Mouse (Mus musculus) spleen, embryonic (tissue): ENCODE results near the gene Nccrp1.
"Not testable (repeated sequence)": the region's sequence is repeated elsewhere in the genome, so short reads cannot be mapped to it uniquely, and the experiment has no call there.

ENCODE experiments used
- CTCF ChIA-PET: fragments of 350-600 bp; sonication (Branson Sonifier 250); formaldehyde crosslinking; loops from one replicate; lab custom pipeline; 2022; lab: Charles Lee

The Nccrp1 gene

DNA sequence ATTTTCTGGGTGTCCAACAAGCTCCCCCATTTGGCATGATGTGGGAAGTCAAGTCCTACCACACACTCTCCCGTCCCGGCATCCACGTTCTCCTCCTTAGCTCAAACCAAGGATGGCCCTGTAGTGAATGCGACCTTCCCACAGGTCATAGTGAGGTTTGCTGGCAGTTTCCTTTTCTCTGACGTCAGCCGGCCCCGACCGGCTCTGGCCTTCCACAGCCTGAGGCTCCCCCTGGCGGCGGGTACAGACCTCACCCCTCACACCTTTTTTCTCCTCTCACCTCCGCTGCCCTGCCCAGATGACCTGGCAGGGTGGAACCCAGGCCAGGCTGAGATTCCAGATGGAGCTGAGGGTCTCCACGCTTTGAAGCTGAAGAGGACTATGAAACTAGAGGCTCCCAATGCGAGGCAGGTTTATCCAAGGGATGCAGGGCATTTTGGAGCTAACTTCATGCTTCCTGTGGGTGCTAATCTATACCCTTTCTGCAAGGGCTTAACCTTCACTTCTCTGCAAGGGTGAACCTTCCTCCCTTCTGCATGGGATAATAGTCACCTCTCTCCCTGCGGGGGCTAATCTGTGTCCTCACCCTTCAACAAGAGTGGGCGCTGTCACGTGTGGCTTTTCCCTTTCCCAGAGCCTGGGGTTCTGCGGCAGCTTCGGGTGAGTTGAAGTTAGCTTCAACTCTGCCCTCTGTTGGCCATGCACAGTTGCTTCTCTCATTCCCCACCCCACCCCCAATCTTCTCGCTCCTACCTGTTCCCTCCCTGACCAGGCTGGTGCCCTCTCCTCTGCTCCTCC lies 18.9 kb downstream of the Nccrp1 start:
- CTCF ChIA-PET = interaction anchor here (0.7 to 0.8 kb wide), 4 partner anchors 15 to 88 kb away, joined by 3 to 5 read pairs (median 4); no protein-coding TSS in a partner anchor

DNA sequence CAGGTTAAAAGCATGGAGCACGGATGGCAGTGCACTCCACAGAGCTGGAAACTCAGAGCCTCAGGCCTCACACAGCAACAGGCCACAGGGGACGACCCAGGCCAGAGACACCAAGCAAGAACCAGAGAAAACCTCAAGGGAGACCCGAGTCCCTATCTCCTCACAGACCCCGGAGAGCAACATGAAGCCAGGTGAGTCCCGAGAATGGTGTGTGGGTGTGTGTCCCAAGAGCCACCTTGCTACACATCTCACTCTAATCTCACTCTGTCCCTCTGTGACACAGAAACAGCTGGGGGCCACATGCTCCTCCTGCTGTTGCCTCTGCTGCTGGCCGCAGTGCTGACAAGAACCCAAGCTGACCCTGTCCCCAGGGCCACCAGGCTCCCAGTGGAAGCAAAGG lies 24.5 kb downstream of the Nccrp1 start, which contains the start of gene Ifnl3:
Gene Ifnl3, plus strand, starts transcription at position 301 of the 400 bp plus-strand sequence.
- CTCF ChIA-PET = not testable (repeated sequence)

DNA sequence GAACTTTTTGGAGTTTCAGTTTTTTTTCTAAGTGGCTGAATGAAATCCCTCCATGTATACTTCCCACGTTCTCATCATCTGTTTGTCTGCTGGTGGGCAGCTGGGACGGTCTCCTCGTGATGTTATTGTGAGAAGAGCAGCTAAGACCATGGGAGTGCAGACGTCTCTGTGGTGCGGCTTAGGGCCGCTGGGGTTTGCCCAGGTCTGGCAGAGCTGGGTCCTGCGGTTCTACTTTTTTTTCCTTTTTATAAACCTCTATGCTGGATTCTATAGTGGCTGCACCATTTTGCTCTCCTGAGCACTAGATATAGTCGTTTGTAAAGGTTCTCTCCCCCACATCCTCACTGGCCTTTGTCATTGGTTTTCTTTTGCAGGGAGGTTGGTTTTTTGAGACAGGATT lies 35.6 kb downstream of the Nccrp1 start:
- CTCF ChIA-PET = no interaction called here

DNA sequence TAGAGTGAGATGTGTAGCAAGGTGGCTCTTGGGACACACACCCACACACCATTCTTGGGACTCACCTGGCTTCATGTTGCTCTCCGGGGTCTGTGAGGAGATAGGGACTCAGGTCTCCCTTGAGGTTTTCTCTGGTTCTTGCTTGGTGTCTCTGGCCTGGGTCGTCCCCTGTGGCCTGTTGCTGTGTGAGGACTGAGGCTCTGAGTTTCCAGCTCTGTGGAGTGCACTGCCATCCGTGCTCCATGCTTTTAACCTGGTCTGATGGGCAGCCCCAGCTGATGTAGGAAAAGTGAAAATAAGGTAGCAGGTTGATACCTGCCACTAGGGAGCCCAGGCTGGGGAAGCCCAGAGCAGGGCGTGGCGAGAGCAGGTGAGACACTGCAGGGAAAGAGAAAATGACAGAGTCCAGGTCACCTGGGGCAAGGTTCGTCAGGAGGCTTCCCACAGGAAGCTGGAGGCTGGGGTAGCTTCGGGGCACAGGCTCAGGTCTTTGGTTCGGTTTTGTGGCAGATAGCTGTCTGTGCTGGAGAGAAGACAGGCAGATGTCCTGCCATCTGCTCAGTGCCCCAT lies 36.6 kb downstream of the Nccrp1 start, which contains the start of gene Ifnl2:
Gene Ifnl2, minus strand, starts transcription at position 51 of the 570 bp plus-strand sequence.
- CTCF ChIA-PET = not testable (repeated sequence)

DNA sequence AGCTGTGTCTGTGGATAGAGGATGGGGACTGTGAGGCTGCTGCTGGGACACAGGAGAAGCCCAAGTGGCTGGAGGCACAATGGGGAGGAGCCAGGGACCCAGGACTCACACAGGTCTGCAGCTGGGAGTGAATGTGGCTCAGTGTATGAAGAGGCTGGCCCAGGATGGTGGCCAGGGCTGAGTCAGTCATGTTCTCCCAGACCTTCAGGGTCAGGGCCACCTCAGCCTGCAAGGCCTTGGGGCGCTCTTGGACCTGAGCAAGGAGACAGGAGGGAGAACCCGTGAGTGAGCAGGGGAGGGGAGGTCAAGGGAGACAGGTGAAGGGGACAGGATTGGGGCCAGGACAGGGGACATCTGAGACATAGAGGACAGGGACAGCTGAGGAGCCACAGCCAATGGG lies 37.9 kb downstream of the Nccrp1 start:
- CTCF ChIA-PET = interaction anchor here (0.6 to 0.7 kb wide), 2 partner anchors 7 to 385 kb away, joined by 3 to 5 read pairs; no protein-coding TSS in a partner anchor

DNA sequence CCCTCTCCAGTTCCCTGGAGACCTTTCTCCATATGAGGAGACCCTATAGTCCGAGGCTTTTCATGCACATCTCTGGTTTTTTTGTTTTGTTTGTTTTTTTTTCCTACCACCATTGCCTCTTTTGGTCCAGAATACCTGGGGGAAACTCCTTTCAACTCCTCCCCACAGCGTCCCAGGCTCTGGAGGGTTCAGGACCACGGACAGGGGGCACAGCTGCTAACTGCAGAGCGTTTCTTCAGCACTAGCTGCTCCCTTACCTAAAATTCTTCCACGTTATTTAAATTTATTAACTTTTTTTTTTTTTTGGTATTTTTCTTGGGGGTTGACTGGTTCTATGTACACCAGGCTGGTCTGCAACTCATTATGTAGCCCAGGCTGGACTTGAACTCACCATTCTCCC lies 41.5 kb downstream of the Nccrp1 start:
- CTCF ChIA-PET = no interaction called here

DNA sequence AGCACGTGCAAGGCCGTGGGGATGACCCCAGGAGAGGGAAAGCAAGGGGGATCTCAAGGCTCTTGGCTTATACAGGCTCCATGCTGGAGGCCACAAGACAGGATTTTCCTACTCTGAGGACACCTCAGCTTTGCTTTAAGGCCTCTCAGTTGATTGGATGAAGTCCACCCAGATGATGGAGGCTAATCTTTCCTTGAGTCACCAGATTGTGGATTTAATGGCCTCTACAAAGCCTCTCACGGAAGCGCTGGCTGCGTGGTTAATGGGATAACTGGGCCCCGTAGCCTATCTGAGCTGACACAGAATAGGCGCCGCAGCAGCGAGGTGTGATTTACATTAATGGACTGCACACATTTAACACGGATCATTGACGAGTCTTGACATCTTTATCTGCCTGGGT lies 51.6 kb downstream of the Nccrp1 start:
- CTCF ChIA-PET = no interaction called here
